Mouse (Mus musculus): ENCODE results near the gene Zfp800. TPM values are rescaled to one million over a fixed set of nuclear protein-coding genes. Genes with fewer than 3 reads are reported as not detected.

The Zfp800 gene
- polyA plus RNA-seq, 1 experiment from 2014 or later = 40.5 TPM

Other genes with a start within 250 kb of the Zfp800 start
- 370 and 395 TPM in 2 replicates for gene Arf5, start 25.6 kb upstream of the Zfp800 start, polyA plus RNA-seq (2016; fragmentation: Nextera tagmentation; extraction: Ambion mirVana)
- 0.38 and 0.41 TPM in 2 replicates for gene Fscn3, start 29.8 kb upstream of the Zfp800 start, polyA plus RNA-seq (2016; fragmentation: Nextera tagmentation; extraction: Ambion mirVana)
- 5.5 and 6.7 TPM in 2 replicates for gene Gcc1, start 30.4 kb upstream of the Zfp800 start, polyA plus RNA-seq (2016; fragmentation: Nextera tagmentation; extraction: Ambion mirVana)
- gene Pax4, start 51.3 kb upstream of the Zfp800 start, polyA plus RNA-seq (2016; fragmentation: Nextera tagmentation; extraction: Ambion mirVana) = not detected in 2 replicates
- 82.0 and 82.6 TPM in 2 replicates for gene Snd1, start 77.1 kb upstream of the Zfp800 start, polyA plus RNA-seq (2016; fragmentation: Nextera tagmentation; extraction: Ambion mirVana)

All from liver, embryonic 12.5 days (tissue).